Mouse (Mus musculus) urinary bladder, adult 18-20 months (tissue): ENCODE data around the gene Cnot10.
"Not testable (repeated sequence)": the region's sequence is repeated elsewhere in the genome, so short reads cannot be mapped to it uniquely, and the experiment has no call there.

Experiments used
- DNase-seq, 2 experiments: peaks; one replicate each; pipeline ENCODE4 v3.0.0; 2022; ENCODE audit warnings: low spot score in 2 of 2, mixed read lengths in 2 of 2

Cnot10 gene

GRCm38 (mm10) chr9:114650938-114651634 is 11.1 kb upstream of the Cnot10 start:
- no peak for DNase-seq

- DNase-seq: no peak
Observed at GRCm38 (mm10) chr9:114649371-114649770, 9.4 kb upstream of the Cnot10 start.

- not testable (repeated sequence) for DNase-seq
Observed at GRCm38 (mm10) chr9:114648472-114648871, 8.5 kb upstream of the Cnot10 start.

GRCm38 (mm10) chr9:114647506-114648432 is 7.8 kb upstream of the Cnot10 start:
- no peak for DNase-seq

- DNase-seq: no peak
Observed at GRCm38 (mm10) chr9:114646556-114647505, 6.8 kb upstream of the Cnot10 start.

- DNase-seq: peak in 1 of 2 experiments; percentile 9
Observed at GRCm38 (mm10) chr9:114639186-114639748, 717 bp downstream of the Cnot10 start.

GRCm38 (mm10) chr9:114636751-114637150 is 3.2 kb downstream of the Cnot10 start:
- DNase-seq: no peak

- no peak for DNase-seq
Observed at GRCm38 (mm10) chr9:114636150-114636549, 3.8 kb downstream of the Cnot10 start.

- DNase-seq: no peak
Observed at GRCm38 (mm10) chr9:114632331-114632730, 7.7 kb downstream of the Cnot10 start.

- DNase-seq: no peak
Observed at GRCm38 (mm10) chr9:114626726-114627125, 13.3 kb downstream of the Cnot10 start.

GRCm38 (mm10) chr9:114624178-114624577 is 15.8 kb downstream of the Cnot10 start:
- DNase-seq: no peak

GRCm38 (mm10) chr9:114621149-114621548 is 18.8 kb downstream of the Cnot10 start:
- no peak for DNase-seq

GRCm38 (mm10) chr9:114614176-114614953 is 25.6 kb downstream of the Cnot10 start:
- DNase-seq: no peak

GRCm38 (mm10) chr9:114613026-114613425 is 27.0 kb downstream of the Cnot10 start:
- no peak for DNase-seq

- no peak for DNase-seq
Observed at GRCm38 (mm10) chr9:114612566-114612965, 27.4 kb downstream of the Cnot10 start.

- no peak for DNase-seq
Observed at GRCm38 (mm10) chr9:114610266-114610665, 29.7 kb downstream of the Cnot10 start.

- DNase-seq: no peak
Observed at GRCm38 (mm10) chr9:114603876-114604540, 36.0 kb downstream of the Cnot10 start.

GRCm38 (mm10) chr9:114601096-114601495 is 38.9 kb downstream of the Cnot10 start:
- DNase-seq: no peak

- peak in 1 of 2 experiments; percentile 28 for DNase-seq
Observed at GRCm38 (mm10) chr9:114585017-114585345, 55.0 kb downstream of the Cnot10 start.
